Mouse (Mus musculus): ENCODE data around the gene Lce1l. TPM values are rescaled to one million over a fixed set of nuclear protein-coding genes. Genes with fewer than 3 reads are reported as not detected.
"Not testable (repeated sequence)": the region's sequence is repeated elsewhere in the genome, so short reads cannot be mapped to it uniquely, and the experiment has no call there.

Gene Lce1l
- polyA plus RNA-seq, 1 experiment, result not detected

GRCm38 (mm10) chr3:92825808-92826207 lies 25.3 kb downstream of the Lce1l start:
- Histone ChIP-seq H3K4me3 (ENCODE audit: low read depth, low read length) (no peak overlapping the region), H3K36me3 (ENCODE audit: control insufficient read depth, insufficient read depth, low read length, poor library complexity, severe bottlenecking) (no peaks in the 10 kb centered on the region), H3K4me1 (ENCODE audit: control insufficient read depth, insufficient read depth, low read length) (no peaks in the 10 kb centered on the region), H3K27ac (ENCODE audit: insufficient read depth, low read length) (no peak overlapping the region), H3K9me3 (replicated peaks; ENCODE audit: control insufficient read depth, insufficient read depth, low read length, poor library complexity, severe bottlenecking) (no peaks in the 10 kb centered on the region), H3K27me3 (ENCODE audit: control insufficient read depth, insufficient read depth, low read length, poor library complexity, severe bottlenecking) (no peaks in the 10 kb centered on the region; the same call in 1 of the 2 replicates), H3K9ac (ENCODE audit: low read depth, poor library complexity, severe bottlenecking) (no peak overlapping the region)
- TF ChIP-seq EP300 (IDR thresholded peaks at IDR 0.05; ENCODE audit: insufficient read depth, low read depth, low read length), result no peak
- no peak for TF ChIP-seq CTCF (IDR thresholded peaks at IDR 0.05; ENCODE audit: low read depth, low read length)
- no peak for TF ChIP-seq POLR2A (IDR thresholded peaks at IDR 0.05; ENCODE audit: insufficient read depth, low read length)

- H3K27me3 ChIP-seq (ENCODE audit: control insufficient read depth, insufficient read depth, low read length, poor library complexity, severe bottlenecking); H3K4me3 ChIP-seq (ENCODE audit: low read depth, low read length); H3K9ac ChIP-seq (ENCODE audit: low read depth, poor library complexity, severe bottlenecking); H3K36me3 ChIP-seq (ENCODE audit: control insufficient read depth, insufficient read depth, low read length, poor library complexity, severe bottlenecking); H3K4me1 ChIP-seq (ENCODE audit: control insufficient read depth, insufficient read depth, low read length): not testable (repeated sequence)
- peaks cover 11% of the 10 kb centered on the region for H3K9me3 ChIP-seq (replicated peaks; ENCODE audit: control insufficient read depth, insufficient read depth, low read length, poor library complexity, severe bottlenecking)
- peak overlapping the region; percentile 75; the same call in 1 of the 2 replicates for H3K27ac ChIP-seq (ENCODE audit: insufficient read depth, low read length)
Observed at GRCm38 (mm10) chr3:92816036-92816435, 35.0 kb downstream of the Lce1l start.

- Histone ChIP-seq H3K4me1 (ENCODE audit: control insufficient read depth, insufficient read depth, low read length) (no peaks in the 10 kb centered on the region), H3K9me3 (replicated peaks; ENCODE audit: control insufficient read depth, insufficient read depth, low read length, poor library complexity, severe bottlenecking) (peaks cover 11% of the 10 kb centered on the region), H3K27me3 (ENCODE audit: control insufficient read depth, insufficient read depth, low read length, poor library complexity, severe bottlenecking) (no peaks in the 10 kb centered on the region), H3K27ac (ENCODE audit: insufficient read depth, low read length) (peak overlapping the region; percentile 85), H3K4me3 (ENCODE audit: low read depth, low read length) (no peak overlapping the region), H3K36me3 (ENCODE audit: control insufficient read depth, insufficient read depth, low read length, poor library complexity, severe bottlenecking) (no peaks in the 10 kb centered on the region), H3K9ac (ENCODE audit: low read depth, poor library complexity, severe bottlenecking) (no peak overlapping the region)
- no peak for TF ChIP-seq CTCF (IDR thresholded peaks at IDR 0.05; ENCODE audit: low read depth, low read length)
- no peak for TF ChIP-seq EP300 (IDR thresholded peaks at IDR 0.05; ENCODE audit: insufficient read depth, low read depth, low read length)
- TF ChIP-seq POLR2A (IDR thresholded peaks at IDR 0.05; ENCODE audit: insufficient read depth, low read length), result no peak
Observed at GRCm38 (mm10) chr3:92815581-92815980, 35.5 kb downstream of the Lce1l start.

- TF ChIP-seq EP300 (IDR thresholded peaks at IDR 0.05; ENCODE audit: insufficient read depth, low read depth, low read length) (no peak), CTCF (IDR thresholded peaks at IDR 0.05; ENCODE audit: low read depth, low read length) (no peak), POLR2A (IDR thresholded peaks at IDR 0.05; ENCODE audit: insufficient read depth, low read length) (no peak)
- no peaks in the 10 kb centered on the region for H3K4me1 ChIP-seq (ENCODE audit: control insufficient read depth, insufficient read depth, low read length)
- no peak within 1 kb of the TSS for H3K9ac ChIP-seq (ENCODE audit: low read depth, poor library complexity, severe bottlenecking)
- no peak within 1 kb of the TSS for H3K4me3 ChIP-seq (ENCODE audit: low read depth, low read length)
- no peaks in the 10 kb centered on the region for H3K27me3 ChIP-seq (ENCODE audit: control insufficient read depth, insufficient read depth, low read length, poor library complexity, severe bottlenecking)
- no peak within 1 kb of the TSS for H3K27ac ChIP-seq (ENCODE audit: insufficient read depth, low read length)
- no peaks in the 10 kb centered on the region for H3K9me3 ChIP-seq (replicated peaks; ENCODE audit: control insufficient read depth, insufficient read depth, low read length, poor library complexity, severe bottlenecking)
- no peaks in the 10 kb centered on the region for H3K36me3 ChIP-seq (ENCODE audit: control insufficient read depth, insufficient read depth, low read length, poor library complexity, severe bottlenecking)
Observed at GRCm38 (mm10) chr3:92807791-92808190, 43.3 kb downstream of the Lce1l start, which contains the start of gene Lce1k. Lce1k (minus strand) TSS chr3:92807891.

Other genes starting within 250 kb of the Lce1l start
- not detected in 2 replicates for gene 2210017I01Rik, start 243.8 kb downstream of the Lce1l start, polyA plus RNA-seq (2011; ENCODE audit: insufficient read depth, insufficient read length, low read depth, missing spikeins)
- not detected in 2 replicates for gene Lce6a, start 229.6 kb downstream of the Lce1l start, polyA plus RNA-seq (2011; ENCODE audit: insufficient read depth, insufficient read length, low read depth, missing spikeins)
- gene Lce1a1, start 203.0 kb downstream of the Lce1l start, polyA plus RNA-seq (2011; ENCODE audit: insufficient read depth, insufficient read length, low read depth, missing spikeins), result not detected in 2 replicates
- gene Lce1b, start 194.4 kb downstream of the Lce1l start, polyA plus RNA-seq (2011; ENCODE audit: insufficient read depth, insufficient read length, low read depth, missing spikeins), result not detected in 2 replicates
- gene Lce1a2, start 181.0 kb downstream of the Lce1l start, polyA plus RNA-seq (2011; ENCODE audit: insufficient read depth, insufficient read length, low read depth, missing spikeins), result not detected in 2 replicates
- not detected in 2 replicates for gene Lce1c, start 172.0 kb downstream of the Lce1l start, polyA plus RNA-seq (2011; ENCODE audit: insufficient read depth, insufficient read length, low read depth, missing spikeins)
- not detected in 2 replicates for gene Lce1d, start 164.1 kb downstream of the Lce1l start, polyA plus RNA-seq (2011; ENCODE audit: insufficient read depth, insufficient read length, low read depth, missing spikeins)
- gene Lce1e, start 142.2 kb downstream of the Lce1l start, polyA plus RNA-seq (2011; ENCODE audit: insufficient read depth, insufficient read length, low read depth, missing spikeins), result not detected in 2 replicates
- not detected in 2 replicates for gene Lce1f, start 130.9 kb downstream of the Lce1l start, polyA plus RNA-seq (2011; ENCODE audit: insufficient read depth, insufficient read length, low read depth, missing spikeins)
- gene Gm38119, start 112.2 kb downstream of the Lce1l start, polyA plus RNA-seq (2011; ENCODE audit: insufficient read depth, insufficient read length, low read depth, missing spikeins), result not detected in 2 replicates
- gene Lce1g, start 98.9 kb downstream of the Lce1l start, polyA plus RNA-seq (2011; ENCODE audit: insufficient read depth, insufficient read length, low read depth, missing spikeins), result not detected in 2 replicates
- gene Lce1h, start 86.2 kb downstream of the Lce1l start, polyA plus RNA-seq (2011; ENCODE audit: insufficient read depth, insufficient read length, low read depth, missing spikeins), result not detected in 2 replicates
- gene Lce1i, start 72.4 kb downstream of the Lce1l start, polyA plus RNA-seq (2011; ENCODE audit: insufficient read depth, insufficient read length, low read depth, missing spikeins), result not detected in 2 replicates
- not detected in 2 replicates for gene Lce1j, start 60.8 kb downstream of the Lce1l start, polyA plus RNA-seq (2011; ENCODE audit: insufficient read depth, insufficient read length, low read depth, missing spikeins)
- gene Lce1k, start 43.4 kb downstream of the Lce1l start, polyA plus RNA-seq (2011; ENCODE audit: insufficient read depth, insufficient read length, low read depth, missing spikeins), result not detected in 2 replicates
- gene Kprp, start 24.0 kb downstream of the Lce1l start, polyA plus RNA-seq (2011; ENCODE audit: insufficient read depth, insufficient read length, low read depth, missing spikeins), result not detected in 2 replicates
- gene 2310050C09Rik, start 18.9 kb upstream of the Lce1l start, polyA plus RNA-seq (2011; ENCODE audit: insufficient read depth, insufficient read length, low read depth, missing spikeins), result not detected in 2 replicates
- not detected in 2 replicates for gene Lce3a, start 74.9 kb upstream of the Lce1l start, polyA plus RNA-seq (2011; ENCODE audit: insufficient read depth, insufficient read length, low read depth, missing spikeins)
- not detected in 2 replicates for gene Lce3b, start 81.7 kb upstream of the Lce1l start, polyA plus RNA-seq (2011; ENCODE audit: insufficient read depth, insufficient read length, low read depth, missing spikeins)
- gene Lce3c, start 93.2 kb upstream of the Lce1l start, polyA plus RNA-seq (2011; ENCODE audit: insufficient read depth, insufficient read length, low read depth, missing spikeins), result not detected in 2 replicates
- not detected in 2 replicates for gene Lce3d, start 106.1 kb upstream of the Lce1l start, polyA plus RNA-seq (2011; ENCODE audit: insufficient read depth, insufficient read length, low read depth, missing spikeins)
- not detected in 2 replicates for gene Lce3e, start 115.8 kb upstream of the Lce1l start, polyA plus RNA-seq (2011; ENCODE audit: insufficient read depth, insufficient read length, low read depth, missing spikeins)
- not detected in 2 replicates for gene Lce3f, start 140.9 kb upstream of the Lce1l start, polyA plus RNA-seq (2011; ENCODE audit: insufficient read depth, insufficient read length, low read depth, missing spikeins)
- gene Crct1, start 164.4 kb upstream of the Lce1l start, polyA plus RNA-seq (2011; ENCODE audit: insufficient read depth, insufficient read length, low read depth, missing spikeins), result not detected in 2 replicates
- gene Lce1m, start 167.8 kb upstream of the Lce1l start, polyA plus RNA-seq (2011; ENCODE audit: insufficient read depth, insufficient read length, low read depth, missing spikeins), result not detected in 2 replicates
- gene Gm4858, start 217.5 kb upstream of the Lce1l start, polyA plus RNA-seq (2011; ENCODE audit: insufficient read depth, insufficient read length, low read depth, missing spikeins), result not detected in 2 replicates

Data from ES-Bruce4 (cell line).